Mouse (Mus musculus) B cell, adult 2 months (primary cell): ENCODE measurements around the gene RPS10-NUDT3.

Source experiments
- DNase-seq, 2 experiments: peaks; one replicate each; pipeline ENCODE4 v3.0.0; 2022

Gene RPS10-NUDT3

DNA sequence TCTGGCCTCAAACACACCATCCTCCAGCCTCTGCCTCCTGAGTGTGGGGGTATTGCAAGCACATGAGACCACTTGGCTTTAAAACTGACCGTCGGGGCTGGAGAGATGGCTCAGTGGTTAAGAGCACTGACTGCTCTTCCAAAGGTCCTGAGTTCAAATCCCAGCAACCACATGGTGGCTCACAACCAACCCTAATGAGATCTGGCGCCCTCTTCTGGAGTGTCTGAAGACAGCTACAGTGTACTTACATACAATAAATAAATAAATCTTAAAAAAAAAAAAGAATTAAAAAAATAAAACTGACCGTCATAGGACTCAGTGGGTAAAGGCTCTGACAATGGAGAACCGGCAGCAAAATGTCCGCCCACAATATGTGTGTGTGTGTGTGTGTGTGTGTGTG lies 4.8 kb upstream of the RPS10-NUDT3 start:
- DNase-seq: peak; percentile 32 to 37

DNA sequence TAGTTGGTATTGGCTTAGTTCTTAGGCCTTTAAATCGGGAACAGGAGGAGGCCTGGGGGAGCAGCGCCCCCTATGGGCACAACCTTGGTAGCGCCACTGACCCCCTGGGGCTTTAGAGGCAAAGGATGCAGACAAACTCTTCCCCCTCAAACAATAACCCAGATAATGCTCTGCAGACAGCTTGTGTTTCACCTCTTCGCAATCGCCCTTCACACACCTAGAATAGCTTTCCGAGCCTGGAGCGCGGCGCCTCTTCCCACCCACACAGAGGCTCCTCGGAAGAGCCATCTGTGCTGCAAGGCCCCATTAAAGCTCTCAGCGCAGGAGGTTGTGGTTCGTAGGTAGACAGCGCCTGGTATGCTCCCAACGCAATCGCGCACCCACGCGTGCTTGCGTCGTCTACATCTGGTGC lies 3.9 kb upstream of the RPS10-NUDT3 start:
- DNase-seq: peak; percentile 74 to 79

DNA sequence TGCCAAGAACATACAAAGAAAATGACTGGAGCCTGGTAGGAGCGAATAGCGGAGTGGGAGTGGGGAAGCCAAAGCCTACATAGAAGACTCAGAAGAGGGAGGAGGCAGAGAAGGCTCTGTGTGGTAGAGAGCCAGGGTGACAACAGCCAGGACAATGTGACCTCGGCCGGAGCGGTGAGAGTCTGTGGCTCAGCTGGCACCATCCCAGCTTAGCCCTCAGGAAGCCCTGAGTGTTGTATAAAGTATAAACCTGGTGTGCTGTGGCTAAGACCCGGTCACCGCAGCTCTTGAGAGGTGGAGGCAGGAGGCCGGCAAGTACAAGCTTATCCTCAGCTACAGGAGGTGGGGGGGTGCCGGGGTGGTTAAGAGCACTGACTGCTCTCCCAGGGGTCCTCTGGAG lies 2.3 kb upstream of the RPS10-NUDT3 start:
- no peak for DNase-seq

- no peak for DNase-seq
Observed at GRCm38 (mm10) chr17:27636132-27637020, 1.4 kb upstream of the RPS10-NUDT3 start, which contains the start of gene Rps10. Gene Rps10, minus strand, starts transcription at chr17:27636669.

- peak in 1 of 2 experiments; percentile 20 for DNase-seq
Observed at GRCm38 (mm10) chr17:27635575-27635903, 517 bp upstream of the RPS10-NUDT3 start.

- peak; percentile 84 to 87 for DNase-seq
Observed at GRCm38 (mm10) chr17:27629249-27630020, 5.6 kb downstream of the RPS10-NUDT3 start.

DNA sequence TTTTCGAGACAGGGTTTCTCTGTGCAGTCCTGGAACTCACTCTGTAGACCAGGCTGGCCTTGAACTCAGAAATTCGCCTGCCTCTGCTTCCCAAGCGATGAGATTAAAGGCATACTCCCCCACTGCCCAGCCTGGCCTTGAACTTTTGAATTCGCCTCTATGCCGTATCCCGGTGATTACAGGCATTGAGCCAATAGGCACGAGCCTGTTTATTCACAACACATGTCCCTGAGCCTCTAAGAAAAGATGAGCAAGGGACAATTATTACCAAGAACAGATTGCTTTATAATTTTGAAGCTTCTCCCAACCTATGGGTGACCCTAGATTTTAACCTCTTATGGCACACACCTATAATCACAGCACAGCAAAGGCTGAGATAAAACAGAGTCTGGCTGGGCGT lies 6.6 kb downstream of the RPS10-NUDT3 start:
- no peak for DNase-seq

DNA sequence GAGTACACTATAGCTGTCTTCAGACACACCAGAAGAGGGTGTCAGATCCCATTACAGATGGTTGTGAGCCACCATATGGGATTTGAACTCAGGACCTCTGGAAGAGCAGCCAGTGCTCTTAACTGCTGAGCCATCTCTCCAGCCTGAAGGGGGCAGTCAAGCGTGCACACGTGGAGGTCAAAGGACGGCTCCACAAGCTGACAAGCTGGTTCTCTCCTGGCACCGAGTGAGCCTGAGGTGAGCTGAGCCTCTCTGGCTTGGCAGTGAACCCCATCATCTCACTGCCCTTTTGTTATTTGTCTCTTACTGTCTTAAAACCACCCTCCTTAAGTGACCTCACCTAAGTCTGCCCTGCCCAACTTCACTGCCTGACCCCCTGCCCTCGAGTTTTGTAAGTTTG lies 7.6 kb downstream of the RPS10-NUDT3 start:
- no peak for DNase-seq

- no peak for DNase-seq
Observed at GRCm38 (mm10) chr17:27626681-27627080, 8.3 kb downstream of the RPS10-NUDT3 start.

- no peak for DNase-seq
Observed at GRCm38 (mm10) chr17:27625455-27626251, 9.4 kb downstream of the RPS10-NUDT3 start.

- DNase-seq: peak; percentile 89 to 93
Observed at GRCm38 (mm10) chr17:27623360-27624326, 11.4 kb downstream of the RPS10-NUDT3 start, which contains the start of gene Nudt3. Gene Nudt3, minus strand, starts transcription at chr17:27623495.

DNA sequence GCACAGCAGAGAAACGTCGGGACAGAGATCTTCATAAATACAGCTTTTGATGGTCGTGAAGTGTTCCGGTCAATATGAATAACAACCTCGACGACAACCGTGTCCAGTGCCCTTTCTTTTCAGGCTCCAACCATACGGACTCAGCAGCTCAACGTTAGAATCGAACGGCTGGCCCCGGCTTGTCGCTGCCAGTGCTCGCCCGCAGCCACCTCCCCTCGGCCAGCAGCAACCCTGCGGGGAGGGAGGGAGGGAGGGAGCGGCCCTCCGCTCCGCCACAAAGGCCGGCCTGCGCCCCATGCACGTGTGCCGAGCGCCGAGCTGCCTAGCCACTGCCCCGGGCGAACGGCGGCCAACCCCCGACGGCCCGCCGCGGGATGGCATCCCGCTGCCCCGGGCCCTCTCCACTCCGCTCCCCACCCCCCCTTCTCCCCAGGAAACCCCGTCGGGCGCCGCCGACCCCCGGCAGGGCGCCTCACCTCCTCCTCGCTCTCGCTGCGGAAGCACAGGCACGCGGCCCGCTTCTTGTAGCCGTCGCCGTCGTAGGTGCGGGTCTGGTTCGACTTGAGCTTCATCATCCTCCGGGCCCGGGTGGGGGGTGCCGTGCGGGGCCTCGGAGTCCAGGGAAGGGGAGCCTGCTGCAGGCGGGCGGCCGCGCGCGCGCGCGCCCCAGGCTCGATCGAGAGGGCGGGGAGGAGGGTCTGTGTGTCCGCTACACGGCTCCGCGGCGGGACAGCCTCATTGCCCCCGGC lies 12.2 kb downstream of the RPS10-NUDT3 start:
- DNase-seq: peak; percentile 34 to 53

- DNase-seq: peak; percentile 28
Observed at GRCm38 (mm10) chr17:27621705-27622531, 13.1 kb downstream of the RPS10-NUDT3 start.

GRCm38 (mm10) chr17:27621161-27621560 lies 13.9 kb downstream of the RPS10-NUDT3 start:
- no peak for DNase-seq

DNA sequence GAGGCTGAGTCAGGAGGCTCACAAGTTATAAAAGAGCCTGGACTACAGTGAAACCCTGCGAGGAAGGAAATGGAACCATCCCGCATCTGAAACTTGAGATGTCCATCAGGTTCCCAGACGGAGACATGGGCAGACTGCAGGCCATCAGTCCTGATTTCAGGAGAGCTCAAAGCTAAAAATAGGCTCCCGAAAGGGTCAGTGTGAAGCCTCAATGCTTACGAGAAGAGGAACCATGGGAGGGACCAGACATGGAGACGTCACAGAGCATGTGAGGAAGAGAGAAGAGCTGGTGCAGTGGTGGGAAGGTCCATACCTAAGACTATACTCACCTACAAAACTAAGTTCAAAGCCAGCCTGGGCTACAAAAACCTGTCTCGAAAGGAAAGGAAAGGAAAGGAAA lies 19.6 kb downstream of the RPS10-NUDT3 start:
- DNase-seq: no peak

- DNase-seq: no peak
Observed at GRCm38 (mm10) chr17:27613016-27613415, 22.0 kb downstream of the RPS10-NUDT3 start.

GRCm38 (mm10) chr17:27611994-27612393 lies 23.0 kb downstream of the RPS10-NUDT3 start:
- DNase-seq: no peak

GRCm38 (mm10) chr17:27611519-27611884 lies 23.5 kb downstream of the RPS10-NUDT3 start:
- DNase-seq: no peak

- no peak for DNase-seq
Observed at GRCm38 (mm10) chr17:27610679-27611518, 24.1 kb downstream of the RPS10-NUDT3 start.
